Mouse (Mus musculus): Measurements from ENCODE around the gene Rundc1. TPM values are rescaled to one million over a fixed set of nuclear protein-coding genes. Genes with fewer than 3 reads are reported as not detected.

Gene Rundc1
- total RNA-seq, 2 experiments from 2014 or later, result 8.6 to 9.5 TPM

Small RNAs within 50 kb of the gene (microRNA-seq; reads per million reads assigned to microRNA genes)
- gene Mir6929, result not detected

Other genes starting within 250 kb of the Rundc1 start
- under 1 TPM; 0.36 to 0.37 TPM for gene Ccr10, start 249.6 kb upstream of the Rundc1 start, total RNA-seq (2021)
- 10 to 100 TPM; 19.3 to 24.6 TPM for gene Ezh1, start 198.6 kb upstream of the Rundc1 start, total RNA-seq (2021)
- 10 to 100 TPM; 82.6 to 85.8 TPM for gene Ramp2, start 179.1 kb upstream of the Rundc1 start, total RNA-seq (2021)
- gene Vps25, start 171.4 kb upstream of the Rundc1 start, total RNA-seq (2021), result 10 to 100 TPM; 48.6 to 48.8 TPM
- gene Wnk4, start 164.5 kb upstream of the Rundc1 start, total RNA-seq (2021), result 1 to 10 TPM in 1 of 2 experiments, under 1 TPM in 1; 0.83 to 1.7 TPM
- under 1 TPM; 0.32 to 0.39 TPM for gene Cntd1, start 146.1 kb upstream of the Rundc1 start, total RNA-seq (2021)
- gene Coa3, start 146.0 kb upstream of the Rundc1 start, total RNA-seq (2021), result 10 to 100 TPM; 59.8 to 71.2 TPM
- 10 to 100 TPM; 82.5 to 86.9 TPM for gene Becn1, start 122.8 kb upstream of the Rundc1 start, total RNA-seq (2021)
- 10 to 100 TPM; 62.6 to 84.7 TPM for gene Psme3, start 108.9 kb upstream of the Rundc1 start, total RNA-seq (2021)
- 1 to 10 TPM; 2.8 to 3.0 TPM for gene Aoc2, start 100.0 kb upstream of the Rundc1 start, total RNA-seq (2021)
- gene Aoc3, start 94.5 kb upstream of the Rundc1 start, total RNA-seq (2021), result 10 to 100 TPM; 47.2 to 49.8 TPM
- under 1 TPM in 1 of 2 experiments, not detected in 1; 0.47 TPM for gene G6pc, start 57.5 kb upstream of the Rundc1 start, total RNA-seq (2021)
- 10 to 100 TPM; 15.6 to 20.3 TPM for gene Aarsd1, start 7.5 kb upstream of the Rundc1 start, total RNA-seq (2021)
- gene Gm27029, start 289 bp upstream of the Rundc1 start, total RNA-seq (2021), result 1 to 10 TPM; 4.5 to 7.3 TPM
- gene Ptges3l, start 248 bp downstream of the Rundc1 start, total RNA-seq (2021), result 10 to 100 TPM; 56.2 to 80.9 TPM
- 10 to 100 TPM; 81.3 to 87.8 TPM for gene Rpl27, start 17.2 kb downstream of the Rundc1 start, total RNA-seq (2021)
- gene Ifi35, start 23.3 kb downstream of the Rundc1 start, total RNA-seq (2021), result 1 to 10 TPM; 8.0 to 8.9 TPM
- 1 to 10 TPM; 8.1 to 8.3 TPM for gene Rnd2, start 39.9 kb downstream of the Rundc1 start, total RNA-seq (2021)
- gene Vat1, start 41.1 kb downstream of the Rundc1 start, total RNA-seq (2021), result 10 to 100 TPM; 72.6 to 79.3 TPM
- 1 to 10 TPM; 7.3 to 9.2 TPM for gene Brca1, start 126.9 kb downstream of the Rundc1 start, total RNA-seq (2021)
- gene Nbr1, start 127.1 kb downstream of the Rundc1 start, total RNA-seq (2021), result 100 to 1,000 TPM in 1 of 2 experiments, 10 to 100 TPM in 1; 93.3 to 134 TPM
- 10 to 100 TPM in 1 of 2 experiments, 1 to 10 TPM in 1; 7.0 to 14.0 TPM for gene Tmem106a, start 157.2 kb downstream of the Rundc1 start, total RNA-seq (2021)
- gene Gm11634, start 174.2 kb downstream of the Rundc1 start, total RNA-seq (2021), result not detected
- gene Rdm1, start 202.1 kb downstream of the Rundc1 start, total RNA-seq (2021), result 10 to 100 TPM; 15.4 to 18.4 TPM
- 10 to 100 TPM in 1 of 2 experiments, 1 to 10 TPM in 1; 7.1 to 10.0 TPM for gene Arl4d, start 240.5 kb downstream of the Rundc1 start, total RNA-seq (2021)

All from gastrocnemius, postnatal 4 days (tissue).